Mouse (Mus musculus) forebrain, embryonic 12.5 days (tissue): ENCODE data around the gene Qprt. TPM values are rescaled to one million over a fixed set of nuclear protein-coding genes. Genes with fewer than 3 reads are reported as not detected.

Experiments used
- ATAC-seq: fragments of 200-750 bp; cut with Nextera tagmentation; 2 replicates; pipeline ENCODE4 v1.8.0; 2017; ENCODE audit warnings: moderate TSS enrichment; ENCODE audit not compliant: low FRiP score
- H3K27ac ChIP-seq: fragments of 300-500 bp; sonication (generic); 2 replicates; pipeline ENCODE4 v1.5.1; 2016; ENCODE audit warnings: mild to moderate bottlenecking
- H3K27me3 ChIP-seq: fragments of 300-500 bp; sonication (generic); 2 replicates; pipeline ENCODE4 v1.6.1; 2016; ENCODE audit warnings: mild to moderate bottlenecking
- H3K36me3 ChIP-seq: fragments of 300-500 bp; sonication (generic); replicated peaks from 2 replicates; pipeline ENCODE4 v1.6.1; 2016; ENCODE audit warnings: mild to moderate bottlenecking
- H3K4me1 ChIP-seq: fragments of 300-500 bp; sonication (generic); 2 replicates; pipeline ENCODE4 v1.6.1; 2016
- H3K4me2 ChIP-seq: fragments of 300-500 bp; sonication (generic); 2 replicates; pipeline ENCODE4 v1.6.1; 2016; ENCODE audit warnings: mild to moderate bottlenecking, moderate library complexity
- H3K4me3 ChIP-seq: fragments of 300-500 bp; sonication (generic); replicated peaks from 2 replicates; pipeline ENCODE4 v1.5.1; 2016; ENCODE audit warnings: mild to moderate bottlenecking
- H3K9ac ChIP-seq: fragments of 300-500 bp; sonication (generic); 2 replicates; pipeline ENCODE4 v1.6.1; 2016; ENCODE audit warnings: mild to moderate bottlenecking
- H3K9me3 ChIP-seq: fragments of 300-500 bp; sonication (generic); 2 replicates; pipeline ENCODE4 v1.6.1; 2016
- WGBS: fragments of 180-500 bp; shearing (Covaris S2); methylation state at CpG from one replicate; pipeline ENCODE4 v1.1.7; 2016; 5-methylcytosine and 5-hydroxymethylcytosine counted together
- polyA plus RNA-seq: library from polyadenylated mRNA; unstranded; fragments of >200 nt; fragmentation: Nextera tagmentation; extraction: Ambion mirVana; gene quantifications from 2 replicates; pipeline ENCODE4 v1.2.1, GENCODE M21; 2016

Qprt gene
- polyA plus RNA-seq, 1 experiment from 2014 or later = 2.4 TPM

GRCm38 (mm10) chr7:127118671-127119445 is 3.2 kb downstream of the Qprt start:
- H3K9ac ChIP-seq = no peak overlapping the region
- H3K36me3 ChIP-seq = no peaks in the 10 kb centered on the region
- H3K27me3 ChIP-seq = peaks cover 40% of the 10 kb centered on the region
- no peak overlapping the region for H3K4me2 ChIP-seq
- H3K27ac ChIP-seq = no peak overlapping the region
- no peak overlapping the region for H3K4me3 ChIP-seq
- peaks cover 14% of the 10 kb centered on the region for H3K4me1 ChIP-seq
- WGBS = 61% methylated on average over 14 of the region's 14 CpGs
- ATAC-seq = no peak
- no peaks in the 10 kb centered on the region for H3K9me3 ChIP-seq

DNA sequence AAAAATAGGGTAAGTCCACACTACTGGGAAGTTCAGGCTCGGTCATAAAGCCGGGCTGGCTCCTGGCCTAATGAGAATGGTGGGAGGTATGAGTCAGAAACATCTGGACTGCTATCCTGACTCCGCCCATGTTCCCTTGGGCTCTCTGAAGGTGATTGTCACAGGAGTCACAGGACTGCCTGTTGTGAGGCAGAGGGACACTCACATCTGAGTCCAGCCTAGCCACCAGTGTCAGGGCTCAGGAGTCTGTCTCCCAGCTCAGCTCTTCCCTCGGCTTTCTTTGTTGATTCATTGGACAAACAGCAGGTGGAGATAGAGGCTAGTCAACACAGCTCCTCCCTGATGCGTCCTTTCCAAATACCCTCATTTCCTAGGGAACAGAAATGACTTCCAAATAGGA is 4.1 kb downstream of the Qprt start:
- H3K9me3 ChIP-seq = no peaks in the 10 kb centered on the region
- no peaks in the 10 kb centered on the region for H3K36me3 ChIP-seq
- ATAC-seq = no peak
- 54% methylated on average over 5 of the region's 5 CpGs for WGBS
- no peak overlapping the region for H3K27ac ChIP-seq
- H3K9ac ChIP-seq = no peak overlapping the region
- H3K4me2 ChIP-seq = no peak overlapping the region
- H3K4me3 ChIP-seq = no peak overlapping the region
- peaks cover 36% of the 10 kb centered on the region for H3K27me3 ChIP-seq
- H3K4me1 ChIP-seq = peaks cover 22% of the 10 kb centered on the region

DNA sequence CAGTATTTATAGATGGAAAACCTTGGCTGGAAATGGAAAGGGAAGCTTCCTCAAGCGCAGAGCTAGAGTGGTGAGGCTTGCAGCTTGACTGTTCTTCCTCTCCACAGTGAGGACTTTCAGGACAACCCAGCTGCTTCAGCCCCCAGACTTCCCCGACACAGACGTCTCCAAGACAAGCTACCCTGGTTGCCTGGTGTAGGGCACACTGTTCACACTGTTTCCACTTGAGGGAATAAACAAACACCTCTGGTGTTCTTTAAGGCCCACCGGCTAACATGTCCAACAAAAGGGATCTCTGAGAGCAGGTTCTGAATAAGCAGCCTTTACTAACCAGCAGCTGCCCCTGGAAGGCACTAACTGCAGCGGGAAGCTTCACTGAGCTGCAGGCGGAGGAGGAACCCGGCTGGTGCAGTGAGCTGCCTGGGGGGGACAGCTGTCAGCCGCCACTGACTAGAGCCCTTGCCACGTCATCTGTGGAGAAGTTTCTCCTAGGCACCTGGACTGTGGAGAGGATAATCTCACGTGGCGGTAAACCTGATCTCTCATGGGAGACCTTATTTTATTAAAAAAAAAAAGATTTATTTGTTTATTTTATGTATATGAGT is 5.6 kb downstream of the Qprt start:
- no peaks in the 10 kb centered on the region for H3K9me3 ChIP-seq
- H3K27ac ChIP-seq = no peak overlapping the region
- H3K27me3 ChIP-seq = peaks cover 27% of the 10 kb centered on the region
- 56% methylated on average over 11 of the region's 11 CpGs for WGBS
- no peak overlapping the region for H3K9ac ChIP-seq
- no peak for ATAC-seq
- H3K36me3 ChIP-seq = no peaks in the 10 kb centered on the region
- peaks cover 15% of the 10 kb centered on the region for H3K4me1 ChIP-seq
- no peak overlapping the region for H3K4me2 ChIP-seq
- H3K4me3 ChIP-seq = no peak overlapping the region

- Histone ChIP-seq H3K27ac (no peak overlapping the region), H3K4me3 (no peak overlapping the region), H3K4me2 (no peak overlapping the region), H3K9ac (no peak overlapping the region), H3K27me3 (peaks cover 12% of the 10 kb centered on the region), H3K9me3 (no peaks in the 10 kb centered on the region), H3K4me1 (0 out of 2 replicates have a peak, but pooled peaks cover 8% of the 10 kb centered on the region), H3K36me3 (no peaks in the 10 kb centered on the region)
- WGBS = 89% methylated on average over 11 of the region's 11 CpGs
- no peak for ATAC-seq
These were observed 7.1 kb downstream of the Qprt start for GRCm38 (mm10) chr7:127114920-127115319.

DNA sequence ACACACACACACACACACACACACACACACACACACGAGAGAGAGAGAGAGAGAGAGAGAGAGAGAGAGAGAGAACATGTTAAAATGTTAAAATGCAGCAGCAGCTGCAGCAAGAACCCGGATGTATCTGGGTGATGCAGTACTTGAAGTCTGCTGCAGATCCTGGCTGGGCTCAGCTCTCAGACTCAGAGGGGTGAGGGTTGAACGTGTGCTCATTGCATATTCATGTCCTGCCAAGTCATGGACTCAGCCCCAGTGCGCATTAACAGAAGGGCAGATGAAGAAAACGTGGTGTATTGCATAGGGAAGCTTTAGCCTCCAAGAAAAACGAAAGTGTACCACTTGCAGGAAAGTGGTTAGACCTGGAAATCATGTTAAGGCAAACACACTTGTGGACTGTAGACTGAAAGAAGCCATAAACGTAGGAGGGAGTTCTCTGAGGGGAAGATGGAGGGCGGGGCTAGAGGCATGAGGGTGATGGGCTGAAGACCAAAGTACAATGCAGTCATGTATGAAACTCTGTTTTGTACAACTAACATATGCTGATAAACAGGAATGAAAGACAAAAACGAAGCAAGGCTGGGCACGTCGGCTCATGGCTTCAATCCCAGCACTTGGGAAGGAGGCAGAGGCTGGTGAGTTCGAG is 8.3 kb downstream of the Qprt start:
- no peaks in the 10 kb centered on the region for H3K9me3 ChIP-seq
- H3K4me2 ChIP-seq = no peak overlapping the region
- 0 out of 2 replicates have a peak, but pooled peaks cover 8% of the 10 kb centered on the region for H3K4me1 ChIP-seq
- H3K4me3 ChIP-seq = no peak overlapping the region
- 62% methylated on average over 11 of the region's 12 CpGs for WGBS
- H3K27ac ChIP-seq = no peak overlapping the region
- H3K27me3 ChIP-seq = 0 out of 2 replicates have a peak, but pooled peaks cover 3% of the 10 kb centered on the region
- no peaks in the 10 kb centered on the region for H3K36me3 ChIP-seq
- no peak overlapping the region for H3K9ac ChIP-seq
- ATAC-seq = no peak

- 0 out of 2 replicates have a peak, but pooled peaks cover 8% of the 10 kb centered on the region for H3K4me1 ChIP-seq
- no peaks in the 10 kb centered on the region for H3K36me3 ChIP-seq
- 63% methylated on average over 9 of the region's 9 CpGs for WGBS
- no peak overlapping the region for H3K4me3 ChIP-seq
- H3K27ac ChIP-seq = no peak overlapping the region
- no peak overlapping the region for H3K9ac ChIP-seq
- 0 out of 2 replicates have a peak, but pooled peaks cover 3% of the 10 kb centered on the region for H3K27me3 ChIP-seq
- ATAC-seq = no peak
- H3K4me2 ChIP-seq = no peak overlapping the region
- H3K9me3 ChIP-seq = no peaks in the 10 kb centered on the region
These were observed 9.0 kb downstream of the Qprt start for GRCm38 (mm10) chr7:127112921-127113597.

DNA sequence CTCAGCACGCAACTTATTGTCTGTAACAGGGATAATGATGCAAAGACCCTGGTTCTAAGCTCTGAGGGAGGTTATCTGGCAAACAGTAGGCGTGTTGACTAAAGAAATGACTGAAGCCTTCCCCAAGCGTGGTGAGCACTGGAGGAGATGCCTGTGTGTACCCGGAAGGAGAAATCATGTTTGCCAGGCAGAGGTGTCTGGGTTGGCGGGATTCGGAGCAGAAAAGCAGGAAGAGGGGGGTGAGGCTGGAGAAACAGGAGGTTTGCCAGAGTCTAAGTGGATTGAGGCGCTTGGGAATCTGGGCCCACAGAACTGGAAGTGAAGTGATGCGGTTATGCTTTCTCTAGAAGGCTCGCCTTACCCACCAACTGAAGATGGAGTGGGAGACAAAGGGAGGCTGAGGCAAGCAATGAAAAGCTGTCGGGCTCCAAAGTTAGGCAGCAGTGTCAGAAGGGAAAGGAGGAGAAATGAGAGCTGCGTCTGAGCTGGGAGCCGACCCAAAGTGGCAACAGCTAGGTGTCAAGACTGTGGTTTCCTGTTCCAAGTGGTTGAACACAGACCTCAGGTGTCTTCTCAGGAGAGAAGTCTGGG is 9.7 kb downstream of the Qprt start:
- WGBS = 83% methylated on average over 12 of the region's 12 CpGs
- H3K9me3 ChIP-seq = no peaks in the 10 kb centered on the region
- 0 out of 2 replicates have a peak, but pooled peaks cover 8% of the 10 kb centered on the region for H3K4me1 ChIP-seq
- no peak overlapping the region for H3K4me3 ChIP-seq
- H3K4me2 ChIP-seq = no peak overlapping the region
- no peaks in the 10 kb centered on the region for H3K36me3 ChIP-seq
- no peak overlapping the region for H3K27ac ChIP-seq
- no peak for ATAC-seq
- H3K27me3 ChIP-seq = 0 out of 2 replicates have a peak, but pooled peaks cover 3% of the 10 kb centered on the region
- H3K9ac ChIP-seq = no peak overlapping the region

DNA sequence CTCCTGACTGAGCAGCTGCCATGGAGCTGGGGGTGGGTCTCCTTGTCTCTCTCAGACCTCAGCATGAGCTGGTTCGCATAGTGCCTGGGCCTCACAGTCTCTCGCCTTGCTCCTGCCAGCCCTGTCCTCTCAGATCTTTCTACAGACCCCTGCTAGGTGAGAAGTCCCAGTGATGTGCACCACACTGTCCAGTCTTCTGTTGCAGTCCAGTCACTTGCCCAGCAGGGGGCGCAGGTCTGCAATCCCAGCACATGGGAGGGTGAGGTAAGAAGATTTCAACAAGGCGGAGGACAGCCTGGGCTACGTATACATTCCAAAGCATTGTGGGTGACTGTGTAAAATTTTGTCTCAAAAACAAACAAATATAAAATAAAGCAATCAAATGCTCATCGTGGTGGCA is 10.6 kb downstream of the Qprt start:
- Histone ChIP-seq H3K4me3 (no peak overlapping the region), H3K9me3 (no peaks in the 10 kb centered on the region), H3K27ac (no peak overlapping the region), H3K4me1 (0 out of 2 replicates have a peak, but pooled peaks cover 8% of the 10 kb centered on the region), H3K9ac (no peak overlapping the region), H3K36me3 (no peaks in the 10 kb centered on the region), H3K27me3 (0 out of 2 replicates have a peak, but pooled peaks cover 3% of the 10 kb centered on the region), H3K4me2 (no peak overlapping the region)
- ATAC-seq = no peak
- WGBS = 60% methylated on average over 6 of the region's 6 CpGs

DNA sequence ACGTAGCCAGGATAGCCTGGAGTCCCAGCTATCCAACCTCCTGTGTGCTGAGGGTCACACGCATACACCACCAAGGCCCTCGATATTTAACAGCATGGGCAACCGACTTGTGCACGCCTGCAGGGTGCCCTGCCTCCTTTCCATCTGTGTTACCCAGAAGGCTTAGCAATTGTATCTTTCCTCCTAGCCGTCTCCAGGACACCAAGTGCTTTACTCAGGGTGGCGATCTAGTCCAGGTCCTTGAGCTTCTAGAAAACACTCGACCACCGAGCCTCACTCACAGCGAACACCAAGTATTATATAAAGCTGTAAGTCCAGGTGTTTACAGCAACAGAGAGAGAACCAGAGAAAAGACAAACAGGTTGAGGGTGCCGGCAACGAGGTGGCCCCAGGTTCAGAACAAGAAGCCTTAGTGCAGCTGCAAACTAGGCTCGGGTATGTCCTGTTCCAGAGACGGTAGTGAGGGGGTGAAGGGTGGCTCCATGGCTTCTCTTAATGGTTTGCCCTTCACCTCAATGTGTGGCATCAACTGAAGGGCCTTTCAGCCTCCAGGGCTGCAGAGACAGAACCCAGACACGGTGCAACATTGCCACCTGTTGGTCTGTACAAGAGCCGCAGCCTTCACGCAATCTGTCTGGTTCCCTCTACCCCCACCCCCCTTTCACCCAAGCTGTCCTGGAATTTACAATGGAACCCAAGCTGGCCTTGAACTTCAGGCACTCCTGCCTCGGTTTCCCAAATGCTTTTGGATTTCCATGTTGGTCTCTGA is 11.6 kb downstream of the Qprt start:
- Histone ChIP-seq H3K27me3 (0 out of 2 replicates have a peak, but pooled peaks cover 3% of the 10 kb centered on the region), H3K4me2 (no peak overlapping the region), H3K4me3 (no peak overlapping the region), H3K36me3 (no peaks in the 10 kb centered on the region), H3K9me3 (no peaks in the 10 kb centered on the region), H3K27ac (no peak overlapping the region), H3K4me1 (0 out of 2 replicates have a peak, but pooled peaks cover 8% of the 10 kb centered on the region), H3K9ac (no peak overlapping the region)
- ATAC-seq = peak; percentile 71
- WGBS = 53% methylated on average over 18 of the region's 18 CpGs

DNA sequence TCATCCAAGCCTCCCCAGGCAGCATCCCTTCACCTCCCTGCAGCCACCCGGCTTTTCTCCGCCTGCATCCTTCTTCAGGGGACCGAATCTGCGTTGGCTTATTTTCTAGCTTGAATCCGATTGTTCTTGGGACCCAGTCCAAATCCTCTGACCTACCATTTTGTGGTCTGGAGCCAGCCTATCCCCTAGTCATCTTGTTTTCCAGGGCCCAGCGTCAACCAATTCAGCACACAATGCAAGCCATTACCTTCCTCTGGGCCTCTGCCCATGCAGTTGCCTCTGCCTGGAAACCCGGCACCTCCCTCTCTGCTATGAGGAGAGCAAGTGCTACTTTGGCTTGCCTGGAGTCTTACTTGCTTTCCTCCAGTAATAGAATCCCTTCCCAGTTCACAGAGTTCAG is 16.5 kb downstream of the Qprt start:
- no peak for ATAC-seq
- no peak overlapping the region for H3K27ac ChIP-seq
- no peaks in the 10 kb centered on the region for H3K27me3 ChIP-seq
- H3K4me3 ChIP-seq = no peak overlapping the region
- peaks cover 9% of the 10 kb centered on the region for H3K4me1 ChIP-seq
- no peak overlapping the region for H3K4me2 ChIP-seq
- WGBS = 67% methylated on average over 7 of the region's 7 CpGs
- H3K36me3 ChIP-seq = no peaks in the 10 kb centered on the region
- H3K9me3 ChIP-seq = no peaks in the 10 kb centered on the region
- no peak overlapping the region for H3K9ac ChIP-seq

DNA sequence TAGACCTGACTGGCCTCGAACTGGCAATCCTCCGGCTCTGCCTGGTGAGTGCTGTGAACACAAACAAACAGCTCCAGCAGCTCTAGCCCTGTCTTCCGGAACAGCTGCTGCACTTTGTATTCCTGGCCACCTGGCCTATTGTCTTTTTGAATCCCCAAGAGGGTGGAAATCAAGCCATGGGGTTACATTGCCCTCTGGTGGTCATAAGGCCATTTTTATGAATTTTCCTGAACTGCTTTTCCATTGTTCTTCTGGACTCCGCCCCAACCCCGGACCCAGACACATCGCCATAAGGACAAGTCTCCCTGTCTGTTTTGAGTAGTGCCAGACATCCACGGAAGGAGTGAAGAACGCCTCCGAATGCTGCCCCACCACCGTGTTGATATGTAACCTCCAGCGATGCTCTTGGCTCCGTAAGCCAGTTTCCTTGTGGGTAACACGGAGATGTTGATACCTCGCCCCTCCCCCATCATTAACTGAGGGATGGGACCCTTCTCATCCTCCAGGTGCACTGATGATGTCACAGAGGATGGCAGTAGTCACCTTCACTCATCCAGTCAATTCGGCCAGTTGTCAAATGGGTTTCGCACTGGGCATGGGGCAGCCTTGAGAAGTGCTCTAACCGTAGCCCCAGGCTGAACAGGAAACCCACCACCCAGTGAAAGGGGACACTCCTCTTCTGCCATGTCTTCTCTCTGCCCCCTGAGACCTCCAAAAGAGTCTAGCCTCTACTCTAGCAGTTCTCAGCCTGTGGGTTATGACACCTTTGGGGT is 17.3 kb downstream of the Qprt start:
- no peaks in the 10 kb centered on the region for H3K9me3 ChIP-seq
- H3K4me1 ChIP-seq = peaks cover 9% of the 10 kb centered on the region
- H3K27ac ChIP-seq = peak overlapping the region; percentile 63
- no peaks in the 10 kb centered on the region for H3K27me3 ChIP-seq
- H3K4me2 ChIP-seq = peak overlapping the region; percentile 54
- H3K36me3 ChIP-seq = no peaks in the 10 kb centered on the region
- ATAC-seq = peak; percentile 91
- 16% methylated on average over 17 of the region's 17 CpGs for WGBS
- peak overlapping the region; percentile 28 for H3K4me3 ChIP-seq
- H3K9ac ChIP-seq = peak overlapping the region; percentile 51
